Mouse (Mus musculus) erythroblast, embryonic 14.5 days (primary cell): Measurements from ENCODE around the gene Laptm5. TPM values are rescaled to one million over a fixed set of nuclear protein-coding genes. Genes with fewer than 3 reads are reported as not detected.

Experiments used
- H3K27me3 ChIP-seq: 2 replicates; pipeline ENCODE4 v1.6.1; 2012; ENCODE audit warnings: inconsistent platforms; ENCODE audit not compliant: control insufficient read depth
- H3K36me3 ChIP-seq: 2 replicates; pipeline ENCODE4 v1.6.1; 2012; ENCODE audit warnings: mild to moderate bottlenecking, inconsistent platforms; ENCODE audit not compliant: control insufficient read depth
- H3K4me1 ChIP-seq: 2 replicates; pipeline ENCODE4 v1.6.1; 2012; ENCODE audit warnings: inconsistent platforms; ENCODE audit not compliant: control insufficient read depth
- H3K4me3 ChIP-seq: replicated peaks from 2 replicates; pipeline ENCODE3; 2012; ENCODE audit warnings: moderate library complexity, mild to moderate bottlenecking, inconsistent platforms
- H3K9me3 ChIP-seq: 2 replicates; pipeline ENCODE4 v1.6.1; 2012; ENCODE audit warnings: low read length, inconsistent platforms, mixed read lengths; ENCODE audit not compliant: control insufficient read depth
- GATA1 ChIP-seq: IDR thresholded peaks from 2 replicates; pipeline ENCODE4 v1.6.1; 2012; ENCODE audit warnings: low read length, inconsistent platforms, mixed read lengths
- TAL1 ChIP-seq: IDR thresholded peaks from 3 replicates; pipeline ENCODE4 v1.6.1; 2012; ENCODE audit warnings: low read length, inconsistent platforms, mixed read lengths
- polyA plus RNA-seq: library from polyadenylated mRNA; stranded (reverse); fragments of >175 nt; gene quantifications from 2 replicates; pipeline ENCODE4 v1.2.3, GENCODE M21; 2012

Gene Laptm5
- 2.6 and 3.3 TPM in 2 replicates for polyA plus RNA-seq

DNA sequence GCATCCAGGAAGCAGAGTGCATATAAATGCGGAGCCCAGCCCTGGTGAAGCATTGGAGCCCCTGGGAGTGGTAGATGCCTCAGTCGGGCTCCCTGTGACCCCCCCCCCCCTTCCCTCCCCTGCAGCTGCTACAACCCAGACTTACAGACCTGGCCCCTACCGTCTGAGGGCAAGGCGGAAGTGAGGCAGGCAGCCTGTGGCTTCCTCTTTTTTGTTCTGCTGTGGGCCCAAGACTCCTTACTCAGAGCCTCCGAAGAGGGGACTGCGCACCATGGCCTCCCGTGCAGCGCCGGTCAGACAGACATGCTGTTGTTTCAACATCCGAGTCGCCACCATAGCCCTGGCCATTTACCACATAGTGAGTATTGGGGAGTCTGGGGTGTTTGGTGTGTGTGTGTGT is at the start of gene Laptm5:
Gene Laptm5 (plus strand): TSS at position 49 of the 400 bp plus-strand sequence.
- Histone ChIP-seq H3K9me3 (no peaks in the 10 kb centered on the region), H3K36me3 (no peaks in the 10 kb centered on the region), H3K27me3 (no peaks in the 10 kb centered on the region), H3K4me3 (no peak within 1 kb of the TSS), H3K4me1 (peaks cover 12% of the 10 kb centered on the region)
- TF ChIP-seq GATA1 (no peak), TAL1 (no peak)

- no peak overlapping the region for H3K4me3 ChIP-seq
- H3K9me3 ChIP-seq: no peaks in the 10 kb centered on the region
- no peak for TF ChIP-seq TAL1
- no peak for TF ChIP-seq GATA1
- no peaks in the 10 kb centered on the region for H3K4me1 ChIP-seq
- no peaks in the 10 kb centered on the region for H3K36me3 ChIP-seq
- peaks cover 2% of the 10 kb centered on the region; the same call in 1 of the 2 replicates for H3K27me3 ChIP-seq
Measured at GRCm38 (mm10) chr4:130865460-130865859, 47.5 kb upstream of the Laptm5 start.

GRCm38 (mm10) chr4:130865901-130866371 is 47.0 kb upstream of the Laptm5 start:
- Histone ChIP-seq H3K4me3 (no peak overlapping the region), H3K27me3 (peaks cover 2% of the 10 kb centered on the region; the same call in 1 of the 2 replicates), H3K36me3 (no peaks in the 10 kb centered on the region), H3K4me1 (no peaks in the 10 kb centered on the region), H3K9me3 (no peaks in the 10 kb centered on the region)
- no peak for TF ChIP-seq GATA1
- TF ChIP-seq TAL1: no peak

GRCm38 (mm10) chr4:130867940-130868339 is 45.0 kb upstream of the Laptm5 start:
- no peak overlapping the region for H3K4me3 ChIP-seq
- no peaks in the 10 kb centered on the region for H3K9me3 ChIP-seq
- H3K36me3 ChIP-seq: no peaks in the 10 kb centered on the region
- no peaks in the 10 kb centered on the region for H3K4me1 ChIP-seq
- TF ChIP-seq GATA1: no peak
- no peak for TF ChIP-seq TAL1
- H3K27me3 ChIP-seq: no peaks in the 10 kb centered on the region

- Histone ChIP-seq H3K4me1 (no peaks in the 10 kb centered on the region), H3K36me3 (no peaks in the 10 kb centered on the region), H3K9me3 (no peaks in the 10 kb centered on the region), H3K4me3 (no peak overlapping the region), H3K27me3 (no peaks in the 10 kb centered on the region)
- TF ChIP-seq TAL1: no peak
- TF ChIP-seq GATA1: no peak
Measured at GRCm38 (mm10) chr4:130868803-130869202, 44.1 kb upstream of the Laptm5 start.

- H3K27me3 ChIP-seq: no peaks in the 10 kb centered on the region; the same call in 1 of the 2 replicates
- no peak overlapping the region for H3K4me3 ChIP-seq
- TF ChIP-seq TAL1 (no peak), GATA1 (no peak)
- H3K4me1 ChIP-seq: no peaks in the 10 kb centered on the region
- H3K9me3 ChIP-seq: no peaks in the 10 kb centered on the region
- no peaks in the 10 kb centered on the region for H3K36me3 ChIP-seq
Measured at GRCm38 (mm10) chr4:130872414-130872813, 40.5 kb upstream of the Laptm5 start.

DNA sequence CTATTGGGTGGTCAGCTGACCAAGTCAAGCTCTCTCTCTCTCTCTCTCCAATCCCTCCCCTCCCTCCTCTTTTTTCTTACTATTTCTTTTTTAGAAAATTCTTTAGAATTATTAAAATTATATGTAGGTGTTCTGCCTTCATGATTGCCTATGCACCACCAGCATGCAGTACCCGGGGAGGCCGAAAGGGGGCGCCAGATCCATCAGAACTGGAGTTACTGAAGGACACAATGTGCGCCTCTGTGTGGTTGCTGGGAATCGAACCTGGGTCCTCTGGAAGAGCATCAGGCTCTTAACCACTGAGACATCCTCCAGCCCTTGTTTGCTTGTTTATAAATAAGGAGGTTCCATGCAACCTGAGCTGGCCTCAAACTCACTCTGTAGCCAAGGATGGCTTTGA is 39.5 kb upstream of the Laptm5 start:
- TF ChIP-seq TAL1 (no peak), GATA1 (no peak)
- no peaks in the 10 kb centered on the region; the same call in 1 of the 2 replicates for H3K27me3 ChIP-seq

DNA sequence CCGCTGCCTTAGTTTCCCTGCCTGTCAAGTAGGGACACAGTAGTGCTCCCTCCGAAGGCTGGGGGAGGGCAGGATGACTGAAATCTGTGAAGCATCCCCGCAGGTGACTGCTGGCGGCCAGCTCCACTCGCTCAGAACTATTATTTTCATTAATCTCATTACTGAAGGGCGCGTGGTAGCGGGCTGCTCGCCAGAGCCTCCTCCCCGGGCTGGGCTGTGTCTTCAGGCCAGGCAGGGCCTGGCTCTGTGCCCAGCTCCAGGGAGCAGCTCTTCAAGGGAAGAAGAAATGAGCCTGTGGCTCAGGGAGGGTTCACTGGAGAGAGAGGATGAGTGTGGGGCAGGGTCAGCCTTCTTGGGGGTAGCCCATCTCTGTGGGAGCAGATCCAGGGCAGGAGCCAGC is 38.3 kb upstream of the Laptm5 start:
- Histone ChIP-seq H3K36me3 (no peaks in the 10 kb centered on the region), H3K4me1 (no peaks in the 10 kb centered on the region), H3K4me3 (no peak overlapping the region), H3K9me3 (no peaks in the 10 kb centered on the region), H3K27me3 (no peaks in the 10 kb centered on the region; the same call in 1 of the 2 replicates)
- TF ChIP-seq TAL1: no peak
- no peak for TF ChIP-seq GATA1

More for the DNA sequence above, 39.5 kb upstream of the Laptm5 start:
- Histone ChIP-seq H3K4me1 (no peaks in the 10 kb centered on the region), H3K4me3 (no peak overlapping the region), H3K36me3 (no peaks in the 10 kb centered on the region), H3K9me3 (no peaks in the 10 kb centered on the region)

DNA sequence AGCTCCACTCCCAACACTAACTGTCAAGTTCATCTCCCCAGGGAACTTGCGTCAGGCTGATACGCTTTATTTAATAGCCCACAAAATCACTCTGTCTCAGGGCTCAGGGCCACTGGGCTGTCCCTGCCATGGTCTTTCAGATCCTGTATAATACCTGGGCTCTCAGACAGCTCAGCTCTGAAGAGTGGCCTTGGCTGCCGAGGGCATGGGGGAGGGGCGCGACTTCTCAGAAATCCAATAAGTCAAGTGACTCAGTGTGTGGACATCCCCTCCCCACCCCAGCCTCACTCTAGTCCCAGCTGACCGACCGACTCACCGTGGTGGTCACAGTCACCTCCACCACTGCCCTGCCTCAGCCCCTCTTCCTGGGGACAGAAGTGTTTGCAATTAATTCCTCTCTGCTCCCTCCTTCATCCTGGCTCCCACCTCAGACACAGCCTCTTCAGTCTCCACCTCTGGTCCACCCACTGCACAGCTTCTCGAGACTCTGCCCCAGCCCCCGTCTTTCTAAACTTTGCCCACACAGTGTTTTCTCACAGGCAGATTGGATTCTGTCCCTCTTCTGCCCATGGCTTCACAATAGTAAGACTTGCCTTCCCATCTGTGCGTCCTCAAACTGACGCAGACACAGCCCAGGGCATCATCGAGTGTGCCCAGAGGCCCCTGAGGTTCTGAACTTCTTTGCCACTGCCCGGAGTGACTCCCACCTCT is 36.8 kb upstream of the Laptm5 start:
- H3K27me3 ChIP-seq: no peaks in the 10 kb centered on the region; the same call in 1 of the 2 replicates

More for the DNA sequence above, 36.8 kb upstream of the Laptm5 start:
- H3K4me3 ChIP-seq: no peak overlapping the region
- H3K4me1 ChIP-seq: no peaks in the 10 kb centered on the region
- no peaks in the 10 kb centered on the region for H3K9me3 ChIP-seq
- H3K36me3 ChIP-seq: no peaks in the 10 kb centered on the region
- TF ChIP-seq GATA1: no peak
- no peak for TF ChIP-seq TAL1
